Mouse (Mus musculus) hindbrain, postnatal 0 days (tissue): ENCODE results near the gene Dnaja2. TPM values are rescaled to one million over a fixed set of nuclear protein-coding genes. Genes with fewer than 3 reads are reported as not detected.

Source experiments
- ATAC-seq: fragments of 200-750 bp; cut with Nextera tagmentation; 2 replicates; pipeline ENCODE4 v1.8.0; 2017; ENCODE audit warnings: mild to moderate bottlenecking, moderate TSS enrichment, moderate library complexity
- DNase-seq: peaks from one replicate; pipeline ENCODE4 v3.0.0-alpha.2; 2015; ENCODE audit warnings: low spot score
- H3K27ac ChIP-seq: fragments of 300-500 bp; sonication (generic); 2 replicates; pipeline ENCODE4 v1.5.1; 2014; ENCODE audit warnings: mild to moderate bottlenecking
- H3K27me3 ChIP-seq: fragments of 300-500 bp; sonication (generic); 2 replicates; pipeline ENCODE4 v1.6.1; 2014; ENCODE audit warnings: low read length, mixed read lengths; ENCODE audit not compliant: insufficient read depth
- H3K36me3 ChIP-seq: fragments of 300-500 bp; sonication (generic); 2 replicates; pipeline ENCODE4 v1.6.1; 2014; ENCODE audit warnings: low read length, mixed read lengths; ENCODE audit not compliant: insufficient read depth
- H3K4me1 ChIP-seq: fragments of 300-500 bp; sonication (generic); 2 replicates; pipeline ENCODE4 v1.6.1; 2014; ENCODE audit warnings: antibody characterized with exemption, low read length, mixed read lengths; ENCODE audit not compliant: insufficient read depth
- H3K4me2 ChIP-seq: fragments of 300-500 bp; sonication (generic); 2 replicates; pipeline ENCODE4 v1.6.1; 2014; ENCODE audit warnings: low read depth, mild to moderate bottlenecking, low read length, moderate library complexity, mixed read lengths
- H3K4me3 ChIP-seq: fragments of 300-500 bp; sonication (generic); 2 replicates; pipeline ENCODE4 v1.5.1; 2014; ENCODE audit warnings: low read length
- H3K9ac ChIP-seq: fragments of 300-500 bp; sonication (generic); replicated peaks from 2 replicates; pipeline ENCODE4 v1.6.1; 2014; ENCODE audit warnings: mild to moderate bottlenecking, low read length, moderate library complexity, mixed read lengths
- H3K9me3 ChIP-seq: fragments of 300-500 bp; sonication (generic); 2 replicates; pipeline ENCODE4 v1.6.1; 2016; ENCODE audit warnings: low read length, mixed read lengths
- CTCF ChIP-seq: IDR thresholded peaks from 2 replicates; pipeline ENCODE4 v1.5.1; 2016; ENCODE audit warnings: antibody characterized with exemption, control low read depth, low read depth
- WGBS: fragments of 180-500 bp; shearing (Covaris S2); extraction: QIAGEN DNeasy Blood & Tissue Kit; methylation state at CpG from one replicate; pipeline ENCODE4 v1.1.7; 2014; 5-methylcytosine and 5-hydroxymethylcytosine counted together
- polyA plus RNA-seq: library from polyadenylated mRNA; unstranded; fragments of >200 nt; fragmentation: Nextera tagmentation; extraction: Ambion mirVana; gene quantifications from 2 replicates; pipeline ENCODE4 v1.2.1, GENCODE M21; 2015
- total RNA-seq: library from RNA; depleted of rRNA; stranded (reverse); fragments of >200 nt; gene quantifications from 2 replicates; pipeline ENCODE4 v1.2.3, GENCODE M21; 2014; rRNA removed

Dnaja2 gene
- total RNA-seq (43.9 and 56.7 TPM in 2 replicates), polyA plus RNA-seq (155 and 156 TPM in 2 replicates)

- Histone ChIP-seq H3K9ac (peak within 1 kb of the TSS; percentile 88), H3K27me3 (no peaks in the 10 kb centered on the region), H3K4me1 (0 out of 2 replicates have a peak, but pooled peaks cover 5% of the 10 kb centered on the region), H3K4me3 (peak within 1 kb of the TSS; percentile 92), H3K9me3 (no peaks in the 10 kb centered on the region), H3K4me2 (peak within 1 kb of the TSS; percentile 94), H3K27ac (peak within 1 kb of the TSS; percentile 95), H3K36me3 (peaks cover 5% of the 10 kb centered on the region; the same call in 1 of the 2 replicates)
- WGBS = under 1% methylated on average over 68 of the region's 77 CpGs
- no peak for TF ChIP-seq CTCF
- ATAC-seq (peak; percentile 97), DNase-seq (peak; percentile 94)
Measured at GRCm38 (mm10) chr8:85555181-85556145, at the start of gene Dnaja2. Dnaja2 (minus strand) TSS chr8:85555344.

- H3K9me3 ChIP-seq = no peaks in the 10 kb centered on the region
- DNase-seq = no peak
- no peak for TF ChIP-seq CTCF
- H3K27ac ChIP-seq = no peak overlapping the region
- H3K4me1 ChIP-seq = no peaks in the 10 kb centered on the region
- H3K27me3 ChIP-seq = no peaks in the 10 kb centered on the region
- H3K4me2 ChIP-seq = no peak overlapping the region
- no peak overlapping the region for H3K4me3 ChIP-seq
- WGBS = 78% methylated on average over 4 of the region's 4 CpGs
- ATAC-seq = no peak
- H3K36me3 ChIP-seq = no peaks in the 10 kb centered on the region
- no peak overlapping the region for H3K9ac ChIP-seq
Measured at GRCm38 (mm10) chr8:85604201-85604600, 49.1 kb upstream of the Dnaja2 start.

- H3K4me3 ChIP-seq = no peak overlapping the region
- peak; percentile 81 for DNase-seq
- H3K9ac ChIP-seq = no peak overlapping the region
- no peaks in the 10 kb centered on the region for H3K27me3 ChIP-seq
- TF ChIP-seq CTCF = peak; percentile 83
- no peaks in the 10 kb centered on the region for H3K36me3 ChIP-seq
- no peak overlapping the region for H3K4me2 ChIP-seq
- WGBS = 40% methylated on average over 8 of the region's 8 CpGs
- H3K9me3 ChIP-seq = no peaks in the 10 kb centered on the region
- H3K4me1 ChIP-seq = no peaks in the 10 kb centered on the region
- H3K27ac ChIP-seq = no peak overlapping the region
- peak; percentile 63; the same call in 1 of the 2 replicates for ATAC-seq
Measured at GRCm38 (mm10) chr8:85603203-85603895, 48.2 kb upstream of the Dnaja2 start.

- WGBS = 90% methylated on average over 4 of the region's 4 CpGs
- ATAC-seq = no peak
Measured at GRCm38 (mm10) chr8:85602737-85603136, 47.6 kb upstream of the Dnaja2 start.

GRCm38 (mm10) chr8:85601741-85602140, 46.6 kb upstream of the Dnaja2 start:
- ATAC-seq (no peak), DNase-seq (no peak)
- Histone ChIP-seq H3K4me2 (no peak overlapping the region), H3K36me3 (no peaks in the 10 kb centered on the region), H3K4me1 (no peaks in the 10 kb centered on the region), H3K9me3 (no peaks in the 10 kb centered on the region), H3K27me3 (no peaks in the 10 kb centered on the region), H3K27ac (no peak overlapping the region), H3K4me3 (no peak overlapping the region), H3K9ac (no peak overlapping the region)
- 80% methylated on average over 8 of the region's 8 CpGs for WGBS
- no peak for TF ChIP-seq CTCF

More at GRCm38 (mm10) chr8:85602737-85603136, 47.6 kb upstream of the Dnaja2 start:
- H3K36me3 ChIP-seq = no peaks in the 10 kb centered on the region
- no peaks in the 10 kb centered on the region for H3K9me3 ChIP-seq
- H3K4me2 ChIP-seq = no peak overlapping the region
- DNase-seq = no peak
- H3K27me3 ChIP-seq = no peaks in the 10 kb centered on the region
- H3K27ac ChIP-seq = no peak overlapping the region
- H3K9ac ChIP-seq = no peak overlapping the region
- H3K4me1 ChIP-seq = no peaks in the 10 kb centered on the region
- no peak for TF ChIP-seq CTCF
- no peak overlapping the region for H3K4me3 ChIP-seq

GRCm38 (mm10) chr8:85597413-85598191, 42.5 kb upstream of the Dnaja2 start:
- no peak for ATAC-seq
- H3K36me3 ChIP-seq = no peaks in the 10 kb centered on the region
- H3K27ac ChIP-seq = no peak overlapping the region
- H3K4me3 ChIP-seq = no peak overlapping the region
- no peaks in the 10 kb centered on the region for H3K9me3 ChIP-seq
- WGBS = 69% methylated on average over 8 of the region's 8 CpGs
- H3K4me2 ChIP-seq = no peak overlapping the region
- H3K27me3 ChIP-seq = no peaks in the 10 kb centered on the region
- TF ChIP-seq CTCF = no peak
- DNase-seq = no peak
- no peak overlapping the region for H3K9ac ChIP-seq
- no peaks in the 10 kb centered on the region for H3K4me1 ChIP-seq
